Mouse (Mus musculus): ENCODE data around the gene Zar1. TPM values are rescaled to one million over a fixed set of nuclear protein-coding genes. Genes with fewer than 3 reads are reported as not detected.

The Zar1 gene
- total RNA-seq, 2 experiments from 2014 or later = 0.27 to 0.39 TPM

Other genes with a start within 250 kb of the Zar1 start
- gene Corin, start 76.8 kb downstream of the Zar1 start, total RNA-seq (2021) = under 1 TPM; 0.32 to 0.34 TPM
- 10 to 100 TPM; 10.3 to 16.9 TPM for gene Nfxl1, start 21.6 kb downstream of the Zar1 start, total RNA-seq (2021)
- under 1 TPM in 1 of 2 experiments, not detected in 1; 0.93 TPM for gene Gm5868, start 6.3 kb upstream of the Zar1 start, total RNA-seq (2021)
- not detected for gene Cnga1, start 63.0 kb upstream of the Zar1 start, total RNA-seq (2021)
- not detected for gene Nipal1, start 66.5 kb upstream of the Zar1 start, total RNA-seq (2021)
- gene Txk, start 171.5 kb upstream of the Zar1 start, total RNA-seq (2021) = under 1 TPM; 0.20 to 0.39 TPM

All from left cerebral cortex, postnatal 36 days (tissue).